In genomic region chr5:37028486-37029311, GRCm38 (mm10) we compare ENCODE assay signal across 8 mouse cellular contexts. TPM values are rescaled to one million over a fixed set of nuclear protein-coding genes. Genes with fewer than 3 reads are reported as not detected.
DNase-seq lines count a peak whose midpoint lies in the region; ATAC-seq and TF ChIP-seq lines count a peak whose summit lies in the region.

No protein-coding gene starts in this region.

- H3K4me1 ChIP-seq in kidney, embryonic 15.5 days: peaks cover 18% of the 10 kb centered on the region
- 0 out of 2 replicates have a peak, but pooled peaks cover 5% of the 10 kb centered on the region for H3K4me1 ChIP-seq in hindbrain, postnatal 0 days (ENCODE audit: insufficient read depth, low read length)
- peaks cover 7% of the 10 kb centered on the region for H3K4me1 ChIP-seq in liver, embryonic 15.5 days (replicated peaks)

- H3K9ac ChIP-seq in kidney, embryonic 15.5 days: peak overlapping the region; percentile 17; the same call in 1 of the 2 replicates
- peak overlapping the region; percentile 73 for H3K9ac ChIP-seq in hindbrain, postnatal 0 days (replicated peaks; ENCODE audit: low read length)
- H3K9ac ChIP-seq in liver, embryonic 15.5 days: no peak overlapping the region

- peak; percentile 67 for ATAC-seq in kidney, embryonic 15.5 days (replicated peaks; ENCODE audit: low FRiP score)
- peak; percentile 88 for ATAC-seq in hindbrain, postnatal 0 days
- ATAC-seq in liver, embryonic 15.5 days (ENCODE audit: insufficient read depth): no peak

- no peaks in the 10 kb centered on the region for H3K36me3 ChIP-seq in kidney, embryonic 15.5 days
- H3K36me3 ChIP-seq in hindbrain, postnatal 0 days (ENCODE audit: insufficient read depth, low read length): no peaks in the 10 kb centered on the region
- no peaks in the 10 kb centered on the region for H3K36me3 ChIP-seq in liver, embryonic 15.5 days (replicated peaks)

- no peaks in the 10 kb centered on the region for H3K9me3 ChIP-seq in kidney, embryonic 15.5 days (replicated peaks)
- H3K9me3 ChIP-seq in hindbrain, postnatal 0 days (ENCODE audit: low read length): no peaks in the 10 kb centered on the region
- H3K9me3 ChIP-seq in liver, embryonic 15.5 days (replicated peaks): no peaks in the 10 kb centered on the region

- peaks cover 89% of the 10 kb centered on the region for H3K27me3 ChIP-seq in kidney, embryonic 15.5 days
- peaks cover 8% of the 10 kb centered on the region; the same call in 1 of the 2 replicates for H3K27me3 ChIP-seq in hindbrain, postnatal 0 days (ENCODE audit: insufficient read depth, low read length)
- peaks cover 70% of the 10 kb centered on the region for H3K27me3 ChIP-seq in liver, embryonic 15.5 days

- TF ChIP-seq CTCF in hindbrain, postnatal 0 days (IDR thresholded peaks at IDR 0.05; ENCODE audit: low read depth): no peak

- H3K27ac ChIP-seq in kidney, embryonic 15.5 days: no peak overlapping the region
- H3K27ac ChIP-seq in hindbrain, postnatal 0 days: peak overlapping the region; percentile 85
- no peak overlapping the region for H3K27ac ChIP-seq in liver, embryonic 15.5 days (replicated peaks)

- H3K4me3 ChIP-seq in kidney, embryonic 15.5 days (replicated peaks): peak overlapping the region; percentile 61
- peak overlapping the region; percentile 67 for H3K4me3 ChIP-seq in hindbrain, postnatal 0 days (ENCODE audit: low read length)
- H3K4me3 ChIP-seq in liver, embryonic 15.5 days (replicated peaks): peak overlapping the region; percentile 45

- DNase-seq in kidney, adult 18-20 months: no peak
- peak; percentile 67 for DNase-seq in ZHBTc4 (ENCODE audit: low read depth, low spot score)
- DNase-seq in embryo, embryonic 11.5 days (ENCODE audit: low read depth, low spot score): peak; percentile 4
- DNase-seq in hindbrain, postnatal 0 days (ENCODE audit: low spot score): peak; percentile 73
- DNase-seq in right cerebral cortex, postnatal 14 days: peak; percentile 52
- no peak for DNase-seq in urinary bladder, postnatal 10 days (ENCODE audit: low spot score)

- H3K4me2 ChIP-seq in kidney, embryonic 15.5 days: peak overlapping the region; percentile 100
- peak overlapping the region; percentile 91 for H3K4me2 ChIP-seq in hindbrain, postnatal 0 days (ENCODE audit: low read depth, low read length)
- H3K4me2 ChIP-seq in liver, embryonic 15.5 days: peak overlapping the region; percentile 68

- WGBS in kidney, embryonic 15.5 days: under 1% methylated on average over 72 of the region's 72 CpGs
- WGBS in hindbrain, postnatal 0 days: under 1% methylated on average over 61 of the region's 72 CpGs
- WGBS in liver, embryonic 15.5 days (ENCODE audit: insufficient replicate concordance): 2% methylated on average over 71 of the region's 72 CpGs

RNA-seq across cellular contexts. Expression of gene Wfs1, which starts 39.7 kb away (rescaled TPM):
- 18.3 and 19.5 TPM in 2 replicates for polyA plus RNA-seq in kidney, embryonic 15.5 days (2015; fragmentation: Nextera tagmentation; extraction: Ambion mirVana)
- 9.8 and 14.0 TPM in 2 replicates for total RNA-seq in hindbrain, postnatal 0 days (2014; rRNA removed)
- 8.7 and 9.2 TPM in 2 replicates for polyA plus RNA-seq in hindbrain, postnatal 0 days (2015; fragmentation: Nextera tagmentation; extraction: Ambion mirVana)
- 1.6 TPM in 2 replicates for polyA plus RNA-seq in liver, embryonic 15.5 days (2015; fragmentation: Nextera tagmentation; extraction: Ambion mirVana)

RNA-seq across cellular contexts. Expression of gene Gm1043, which starts 56.5 kb away (rescaled TPM):
- polyA plus RNA-seq in kidney, embryonic 15.5 days (2015; fragmentation: Nextera tagmentation; extraction: Ambion mirVana): not detected in 2 replicates
- total RNA-seq in hindbrain, postnatal 0 days (2014; rRNA removed): 17.4 and 20.0 TPM in 2 replicates
- polyA plus RNA-seq in hindbrain, postnatal 0 days (2015; fragmentation: Nextera tagmentation; extraction: Ambion mirVana): 1.5 and 1.7 TPM in 2 replicates
- polyA plus RNA-seq in liver, embryonic 15.5 days (2015; fragmentation: Nextera tagmentation; extraction: Ambion mirVana): not detected in 2 replicates

Comparison
In these comparisons a context has a peak if more than half of its experiments do, and no peak if none do; other contexts are left out.
1. DNase-seq: peak in ZHBTc4 (single experiment), embryo, embryonic 11.5 days (single experiment), hindbrain, postnatal 0 days (single experiment) and right cerebral cortex, postnatal 14 days (single experiment); none in kidney, adult 18-20 months (single experiment) and urinary bladder, postnatal 10 days (single experiment).
2. Peak in every context shown above with its lines, with median percentiles within 50 percentile points of each other: H3K4me2 ChIP-seq and H3K4me3 ChIP-seq.